Mouse (Mus musculus): ENCODE measurements at regions not wholly inside any gene's neighbourhood (a gene's known extent, or its start where the extent isn't known, plus 50 kb on each side); places are given as distances from the start of the nearest gene placed in this dataset.

GRCm38 (mm10) chr13:46088237-46088636, 123.4 kb upstream of the Atxn1 start:
- Histone ChIP-seq H3K79me2 (ENCODE audit: control insufficient read depth, insufficient read depth) (no peaks in the 10 kb centered on the region), H3K27me3 (ENCODE audit: control insufficient read depth, insufficient read depth, insufficient read length) (no peaks in the 10 kb centered on the region), H3K36me3 (ENCODE audit: control insufficient read depth, insufficient read depth) (no peaks in the 10 kb centered on the region), H3ac (ENCODE audit: control insufficient read depth, insufficient read length, low read depth) (no peak overlapping the region), H3K79me3 (ENCODE audit: low read depth) (no peaks in the 10 kb centered on the region), H3K4me3 (ENCODE audit: insufficient read depth, poor library complexity, severe bottlenecking) (no peak overlapping the region)
- no peak for TF ChIP-seq USF1 (IDR thresholded peaks at IDR 0.05; ENCODE audit: low read depth)
- no peak for TF ChIP-seq CTCF (IDR thresholded peaks at IDR 0.05; ENCODE audit: control insufficient read depth, insufficient read depth, insufficient read length)
- no peak for TF ChIP-seq MYOG (IDR thresholded peaks at IDR 0.05; ENCODE audit: control insufficient read depth, extremely low read depth, insufficient read length)
- no peak for TF ChIP-seq FOSL1 (IDR thresholded peaks at IDR 0.05; ENCODE audit: insufficient read depth, low read length, poor library complexity, severe bottlenecking)
- TF ChIP-seq CEBPB (IDR thresholded peaks at IDR 0.05; ENCODE audit: low read depth): no peak
- no peak for TF ChIP-seq MYOD1 (IDR thresholded peaks at IDR 0.05; ENCODE audit: control insufficient read depth, insufficient read length, low read depth)
- TF ChIP-seq MAX (IDR thresholded peaks at IDR 0.05): no peak

- TF ChIP-seq USF1 (IDR thresholded peaks at IDR 0.05; ENCODE audit: low read depth): no peak
- TF ChIP-seq CEBPB (IDR thresholded peaks at IDR 0.05; ENCODE audit: low read depth): no peak
- no peak for TF ChIP-seq MYOD1 (IDR thresholded peaks at IDR 0.05; ENCODE audit: control insufficient read depth, insufficient read length, low read depth)
- no peak for TF ChIP-seq MAX (IDR thresholded peaks at IDR 0.05)
- no peak for TF ChIP-seq CTCF (IDR thresholded peaks at IDR 0.05; ENCODE audit: control insufficient read depth, insufficient read depth, insufficient read length)
- Histone ChIP-seq H3K36me3 (ENCODE audit: control insufficient read depth, insufficient read depth) (no peaks in the 10 kb centered on the region), H3K4me3 (ENCODE audit: insufficient read depth, poor library complexity, severe bottlenecking) (no peak overlapping the region)
Measured at GRCm38 (mm10) chr13:46087663-46088062, 122.9 kb upstream of the Atxn1 start.

GRCm38 (mm10) chr13:46076879-46077278, 112.1 kb upstream of the Atxn1 start:
- H3ac ChIP-seq (ENCODE audit: control insufficient read depth, insufficient read length, low read depth): no peak overlapping the region

More at GRCm38 (mm10) chr13:46087663-46088062, 122.9 kb upstream of the Atxn1 start:
- Histone ChIP-seq H3K27me3 (ENCODE audit: control insufficient read depth, insufficient read depth, insufficient read length) (no peaks in the 10 kb centered on the region), H3K79me3 (ENCODE audit: low read depth) (no peaks in the 10 kb centered on the region), H3K79me2 (ENCODE audit: control insufficient read depth, insufficient read depth) (no peaks in the 10 kb centered on the region), H3ac (ENCODE audit: control insufficient read depth, insufficient read length, low read depth) (no peak overlapping the region)

GRCm38 (mm10) chr13:46071670-46072069, 106.9 kb upstream of the Atxn1 start:
- Histone ChIP-seq H3K79me3 (ENCODE audit: low read depth) (no peaks in the 10 kb centered on the region), H3K79me2 (ENCODE audit: control insufficient read depth, insufficient read depth) (no peaks in the 10 kb centered on the region), H3K36me3 (ENCODE audit: control insufficient read depth, insufficient read depth) (no peaks in the 10 kb centered on the region), H3K4me3 (ENCODE audit: insufficient read depth, poor library complexity, severe bottlenecking) (no peak overlapping the region), H3ac (ENCODE audit: control insufficient read depth, insufficient read length, low read depth) (no peak overlapping the region), H3K27me3 (ENCODE audit: control insufficient read depth, insufficient read depth, insufficient read length) (no peaks in the 10 kb centered on the region)
- TF ChIP-seq CTCF (IDR thresholded peaks at IDR 0.05; ENCODE audit: control insufficient read depth, insufficient read depth, insufficient read length) (no peak), MAX (IDR thresholded peaks at IDR 0.05) (no peak), CEBPB (IDR thresholded peaks at IDR 0.05; ENCODE audit: low read depth) (no peak), FOSL1 (IDR thresholded peaks at IDR 0.05; ENCODE audit: insufficient read depth, low read length, poor library complexity, severe bottlenecking) (no peak), MYOD1 (IDR thresholded peaks at IDR 0.05; ENCODE audit: control insufficient read depth, insufficient read length, low read depth) (no peak), USF1 (IDR thresholded peaks at IDR 0.05; ENCODE audit: low read depth) (no peak), MYOG (IDR thresholded peaks at IDR 0.05; ENCODE audit: control insufficient read depth, extremely low read depth, insufficient read length) (no peak)

More at GRCm38 (mm10) chr13:46076879-46077278, 112.1 kb upstream of the Atxn1 start:
- H3K36me3 ChIP-seq (ENCODE audit: control insufficient read depth, insufficient read depth): no peaks in the 10 kb centered on the region
- H3K27me3 ChIP-seq (ENCODE audit: control insufficient read depth, insufficient read depth, insufficient read length): no peaks in the 10 kb centered on the region
- H3K79me3 ChIP-seq (ENCODE audit: low read depth): no peaks in the 10 kb centered on the region
- no peaks in the 10 kb centered on the region for H3K79me2 ChIP-seq (ENCODE audit: control insufficient read depth, insufficient read depth)
- no peak for TF ChIP-seq USF1 (IDR thresholded peaks at IDR 0.05; ENCODE audit: low read depth)
- TF ChIP-seq FOSL1 (IDR thresholded peaks at IDR 0.05; ENCODE audit: insufficient read depth, low read length, poor library complexity, severe bottlenecking): no peak
- no peak for TF ChIP-seq CEBPB (IDR thresholded peaks at IDR 0.05; ENCODE audit: low read depth)
- TF ChIP-seq MAX (IDR thresholded peaks at IDR 0.05): no peak
- no peak for TF ChIP-seq MYOD1 (IDR thresholded peaks at IDR 0.05; ENCODE audit: control insufficient read depth, insufficient read length, low read depth)
- TF ChIP-seq CTCF (IDR thresholded peaks at IDR 0.05; ENCODE audit: control insufficient read depth, insufficient read depth, insufficient read length): no peak
- no peak for TF ChIP-seq MYOG (IDR thresholded peaks at IDR 0.05; ENCODE audit: control insufficient read depth, extremely low read depth, insufficient read length)
- H3K4me3 ChIP-seq (ENCODE audit: insufficient read depth, poor library complexity, severe bottlenecking): no peak overlapping the region

- no peaks in the 10 kb centered on the region for H3K79me3 ChIP-seq (ENCODE audit: low read depth)
- no peak overlapping the region for H3ac ChIP-seq (ENCODE audit: control insufficient read depth, insufficient read length, low read depth)
- no peaks in the 10 kb centered on the region for H3K36me3 ChIP-seq (ENCODE audit: control insufficient read depth, insufficient read depth)
- no peaks in the 10 kb centered on the region for H3K27me3 ChIP-seq (ENCODE audit: control insufficient read depth, insufficient read depth, insufficient read length)
- no peak overlapping the region for H3K4me3 ChIP-seq (ENCODE audit: insufficient read depth, poor library complexity, severe bottlenecking)
- no peaks in the 10 kb centered on the region for H3K79me2 ChIP-seq (ENCODE audit: control insufficient read depth, insufficient read depth)
- TF ChIP-seq FOSL1 (IDR thresholded peaks at IDR 0.05; ENCODE audit: insufficient read depth, low read length, poor library complexity, severe bottlenecking) (no peak), CTCF (IDR thresholded peaks at IDR 0.05; ENCODE audit: control insufficient read depth, insufficient read depth, insufficient read length) (no peak), USF1 (IDR thresholded peaks at IDR 0.05; ENCODE audit: low read depth) (no peak), MYOD1 (IDR thresholded peaks at IDR 0.05; ENCODE audit: control insufficient read depth, insufficient read length, low read depth) (no peak), MAX (IDR thresholded peaks at IDR 0.05) (no peak), CEBPB (IDR thresholded peaks at IDR 0.05; ENCODE audit: low read depth) (no peak)
Measured at GRCm38 (mm10) chr13:46069571-46069970, 104.8 kb upstream of the Atxn1 start.

- Histone ChIP-seq H3K79me3 (ENCODE audit: low read depth) (no peaks in the 10 kb centered on the region), H3K4me3 (ENCODE audit: insufficient read depth, poor library complexity, severe bottlenecking) (no peak overlapping the region), H3K79me2 (ENCODE audit: control insufficient read depth, insufficient read depth) (no peaks in the 10 kb centered on the region), H3K27me3 (ENCODE audit: control insufficient read depth, insufficient read depth, insufficient read length) (no peaks in the 10 kb centered on the region), H3K36me3 (ENCODE audit: control insufficient read depth, insufficient read depth) (no peaks in the 10 kb centered on the region), H3ac (ENCODE audit: control insufficient read depth, insufficient read length, low read depth) (no peak overlapping the region)
- no peak for TF ChIP-seq USF1 (IDR thresholded peaks at IDR 0.05; ENCODE audit: low read depth)
- TF ChIP-seq CEBPB (IDR thresholded peaks at IDR 0.05; ENCODE audit: low read depth): no peak
- no peak for TF ChIP-seq MAX (IDR thresholded peaks at IDR 0.05)
- no peak for TF ChIP-seq CTCF (IDR thresholded peaks at IDR 0.05; ENCODE audit: control insufficient read depth, insufficient read depth, insufficient read length)
- no peak for TF ChIP-seq FOSL1 (IDR thresholded peaks at IDR 0.05; ENCODE audit: insufficient read depth, low read length, poor library complexity, severe bottlenecking)
- no peak for TF ChIP-seq MYOD1 (IDR thresholded peaks at IDR 0.05; ENCODE audit: control insufficient read depth, insufficient read length, low read depth)
- no peak for TF ChIP-seq MYOG (IDR thresholded peaks at IDR 0.05; ENCODE audit: control insufficient read depth, extremely low read depth, insufficient read length)
Measured at GRCm38 (mm10) chr13:46062758-46063157, 98.0 kb upstream of the Atxn1 start.

All from C2C12 (cell line).